Mouse (Mus musculus): ENCODE data around the gene Rbbp6.

Gene Rbbp6

GRCm38 (mm10) chr7:122970864-122971420, 5.5 kb downstream of the Rbbp6 start:
- DNase-seq (ENCODE audit: low spot score in 2 of 2) = no peak

- DNase-seq (ENCODE audit: low spot score in 2 of 2) = no peak
These were observed 6.7 kb downstream of the Rbbp6 start for GRCm38 (mm10) chr7:122972006-122972689.

GRCm38 (mm10) chr7:122979514-122979913, 14.0 kb downstream of the Rbbp6 start:
- DNase-seq (ENCODE audit: low spot score in 2 of 2) = no peak

- no peak for DNase-seq (ENCODE audit: low spot score in 2 of 2)
These were observed 32.7 kb downstream of the Rbbp6 start for GRCm38 (mm10) chr7:122998189-122998588.

- no peak for DNase-seq (ENCODE audit: low spot score in 2 of 2)
These were observed 34.4 kb downstream of the Rbbp6 start for GRCm38 (mm10) chr7:122999871-123000396.

- no peak for DNase-seq (ENCODE audit: low spot score in 2 of 2)
These were observed 35.3 kb downstream of the Rbbp6 start for GRCm38 (mm10) chr7:123000796-123001195.

- DNase-seq (ENCODE audit: low spot score in 2 of 2) = no peak
These were observed 36.0 kb downstream of the Rbbp6 start for GRCm38 (mm10) chr7:123001341-123002027.

- no peak for DNase-seq (ENCODE audit: low spot score in 2 of 2)
These were observed 36.5 kb downstream of the Rbbp6 start for GRCm38 (mm10) chr7:123002028-123002410.

GRCm38 (mm10) chr7:123003207-123003606, 37.7 kb downstream of the Rbbp6 start:
- DNase-seq (ENCODE audit: low spot score in 2 of 2) = no peak

- DNase-seq (ENCODE audit: low spot score in 2 of 2) = no peak
These were observed 39.0 kb downstream of the Rbbp6 start for GRCm38 (mm10) chr7:123004442-123004841.

GRCm38 (mm10) chr7:123006251-123006650, 40.8 kb downstream of the Rbbp6 start:
- no peak for DNase-seq (ENCODE audit: low spot score in 2 of 2)

GRCm38 (mm10) chr7:123007743-123008142, 42.3 kb downstream of the Rbbp6 start:
- no peak for DNase-seq (ENCODE audit: low spot score in 2 of 2)

- no peak for DNase-seq (ENCODE audit: low spot score in 2 of 2)
These were observed 48.0 kb downstream of the Rbbp6 start for GRCm38 (mm10) chr7:123013466-123013865.

- DNase-seq (ENCODE audit: low spot score in 2 of 2) = no peak
These were observed 49.2 kb downstream of the Rbbp6 start for GRCm38 (mm10) chr7:123014729-123015128.

GRCm38 (mm10) chr7:123017627-123018026, 52.1 kb downstream of the Rbbp6 start:
- DNase-seq (ENCODE audit: low spot score in 2 of 2) = no peak

GRCm38 (mm10) chr7:123025123-123025522, 59.6 kb downstream of the Rbbp6 start:
- no peak for DNase-seq (ENCODE audit: low spot score in 2 of 2)

- DNase-seq (ENCODE audit: low spot score in 2 of 2) = no peak
These were observed 64.8 kb downstream of the Rbbp6 start for GRCm38 (mm10) chr7:123030295-123030694.

GRCm38 (mm10) chr7:123030709-123031181, 65.3 kb downstream of the Rbbp6 start:
- peak; percentile 37 to 44 for DNase-seq (ENCODE audit: low spot score in 2 of 2)

- peak; percentile 20 to 25 for DNase-seq (ENCODE audit: low spot score in 2 of 2)
These were observed 65.8 kb downstream of the Rbbp6 start for GRCm38 (mm10) chr7:123031211-123031743.

GRCm38 (mm10) chr7:123035314-123035713, 69.8 kb downstream of the Rbbp6 start:
- DNase-seq (ENCODE audit: low spot score in 2 of 2) = peak in 1 of 2 experiments; percentile 23

GRCm38 (mm10) chr7:123039302-123039701, 73.8 kb downstream of the Rbbp6 start:
- DNase-seq (ENCODE audit: low spot score in 2 of 2) = no peak

- no peak for DNase-seq (ENCODE audit: low spot score in 2 of 2)
These were observed 79.7 kb downstream of the Rbbp6 start for GRCm38 (mm10) chr7:123045146-123045545.
